Mouse (Mus musculus) midbrain, embryonic 11.5 days (tissue): Measurements from ENCODE around the gene Gm49510. TPM values are rescaled to one million over a fixed set of nuclear protein-coding genes. Genes with fewer than 3 reads are reported as not detected.

Experiments
- ATAC-seq: fragments of 200-750 bp; cut with Nextera tagmentation; 2 replicates; pipeline ENCODE4 v1.8.0; 2017; ENCODE audit warnings: moderate TSS enrichment, moderate library complexity; ENCODE audit not compliant: low FRiP score
- DNase-seq: peaks from one replicate; pipeline ENCODE4 v3.0.0; 2015; ENCODE audit warnings: low spot score; ENCODE audit errors: missing footprints
- H3K27ac ChIP-seq: fragments of 300-500 bp; sonication (generic); 2 replicates; pipeline ENCODE4 v1.5.1; 2014; ENCODE audit warnings: low read depth, low read length
- H3K27me3 ChIP-seq: fragments of 300-500 bp; sonication (generic); 2 replicates; pipeline ENCODE4 v1.6.1; 2014; ENCODE audit warnings: mild to moderate bottlenecking, low read length, moderate library complexity, mixed read lengths; ENCODE audit not compliant: control insufficient read depth, insufficient read depth
- H3K36me3 ChIP-seq: fragments of 300-500 bp; sonication (generic); 2 replicates; pipeline ENCODE4 v1.6.1; 2014; ENCODE audit warnings: mild to moderate bottlenecking, low read length, moderate library complexity, mixed read lengths; ENCODE audit not compliant: control insufficient read depth, insufficient read depth
- H3K4me1 ChIP-seq: fragments of 300-500 bp; sonication (generic); 2 replicates; pipeline ENCODE4 v1.6.1; 2014; ENCODE audit warnings: low read length; ENCODE audit not compliant: control insufficient read depth, insufficient read depth
- H3K4me2 ChIP-seq: fragments of 300-500 bp; sonication (generic); 2 replicates; pipeline ENCODE4 v1.6.1; 2014; ENCODE audit warnings: mild to moderate bottlenecking, moderate library complexity
- H3K4me3 ChIP-seq: fragments of 300-500 bp; sonication (generic); 2 replicates; pipeline ENCODE4 v1.5.1; 2014; ENCODE audit warnings: low read depth, low read length
- H3K9ac ChIP-seq: fragments of 300-500 bp; sonication (generic); 2 replicates; pipeline ENCODE4 v1.6.1; 2014; ENCODE audit warnings: low read length
- H3K9me3 ChIP-seq: fragments of 300-500 bp; sonication (generic); 2 replicates; pipeline ENCODE4 v1.6.1; 2016; ENCODE audit warnings: low read length; ENCODE audit not compliant: control insufficient read depth
- WGBS: fragments of 180-500 bp; shearing (Covaris S2); extraction: QIAGEN DNeasy Blood & Tissue Kit; methylation state at CpG from one replicate; pipeline ENCODE4 v1.1.7; 2014; 5-methylcytosine and 5-hydroxymethylcytosine counted together
- polyA plus RNA-seq: library from polyadenylated mRNA; unstranded; fragments of >200 nt; fragmentation: Nextera tagmentation; extraction: Ambion mirVana; gene quantifications from 2 replicates; pipeline ENCODE4 v1.2.1, GENCODE M21; 2014

The Gm49510 gene
- 0.11 TPM in 1 of 2 replicates, not detected in the other for polyA plus RNA-seq

DNA sequence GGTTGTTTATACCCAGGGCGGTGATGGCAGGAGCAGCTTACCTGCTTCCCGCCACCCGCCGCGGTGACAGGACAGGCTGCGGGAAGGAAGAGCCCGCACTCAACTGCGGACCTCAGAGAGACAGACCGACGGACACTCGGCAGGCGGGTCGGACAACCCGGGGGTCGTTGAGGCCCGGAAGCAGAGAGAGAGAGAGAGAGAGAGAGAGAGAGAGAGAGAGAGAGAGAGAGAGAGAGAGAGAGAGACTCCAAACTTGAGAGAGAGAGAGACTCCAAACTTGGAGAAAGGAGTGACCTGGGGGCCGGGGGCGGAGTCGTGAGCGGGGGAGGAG is at the start of gene Gm49510:
Gm49510 (plus strand) TSS at position 259 of the 331 bp plus-strand sequence.
- peak within 1 kb of the TSS; percentile 38 for H3K4me3 ChIP-seq
- no peaks in the 10 kb centered on the region for H3K9me3 ChIP-seq
- peaks cover 17% of the 10 kb centered on the region for H3K4me1 ChIP-seq
- peak within 1 kb of the TSS; percentile 76 for H3K4me2 ChIP-seq
- peak; percentile 88 for DNase-seq
- H3K27me3 ChIP-seq, result peaks cover 9% of the 10 kb centered on the region
- H3K9ac ChIP-seq, result peak within 1 kb of the TSS; percentile 50
- no peaks in the 10 kb centered on the region for H3K36me3 ChIP-seq
- H3K27ac ChIP-seq, result no peak within 1 kb of the TSS
- no peak for ATAC-seq
- under 1% methylated on average over 20 of the region's 20 CpGs for WGBS

DNA sequence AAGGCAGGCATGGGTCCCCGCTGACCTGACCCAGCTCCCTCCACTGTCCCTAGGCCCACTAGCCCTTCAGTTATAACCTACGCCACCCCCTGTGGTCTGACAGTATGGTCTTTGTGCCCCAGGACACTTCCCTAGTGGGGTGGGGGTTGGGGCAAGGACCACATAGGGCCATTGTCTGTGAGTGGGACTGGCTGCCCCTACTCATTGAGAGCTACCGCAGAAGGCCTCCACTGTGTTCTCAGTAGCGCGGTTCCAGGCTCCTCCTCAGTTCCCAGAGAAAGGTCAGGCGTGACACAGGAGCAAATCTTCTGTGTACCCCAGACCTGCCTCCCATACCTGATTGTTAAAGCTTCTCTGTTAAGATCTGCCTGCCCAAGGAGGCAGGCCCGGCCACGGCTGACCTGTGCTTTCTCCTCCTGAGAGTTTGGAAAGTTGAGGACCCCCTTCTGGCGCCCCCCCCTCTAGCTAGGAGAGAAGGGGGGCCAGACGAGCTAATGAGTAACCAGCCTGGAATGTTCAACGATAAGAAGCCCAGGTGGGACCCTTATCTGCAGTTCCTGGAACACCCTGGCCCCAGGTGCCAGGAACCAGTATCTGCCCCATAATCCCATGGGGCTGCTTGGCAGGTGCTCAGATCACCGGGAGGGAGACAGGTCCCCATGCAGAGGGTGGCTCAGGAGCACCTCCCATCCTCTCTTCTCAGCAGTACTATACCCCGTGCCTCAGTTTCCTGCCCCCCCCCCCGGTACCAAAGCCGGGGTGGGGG is 49.2 kb upstream of the Gm49510 start:
- Histone ChIP-seq H3K4me2 (no peak overlapping the region), H3K9ac (no peak overlapping the region), H3K27ac (no peak overlapping the region), H3K9me3 (no peaks in the 10 kb centered on the region), H3K4me1 (no peaks in the 10 kb centered on the region), H3K4me3 (no peak overlapping the region), H3K36me3 (no peaks in the 10 kb centered on the region), H3K27me3 (no peaks in the 10 kb centered on the region)
- ATAC-seq (no peak), DNase-seq (no peak)
- WGBS, result 73% methylated on average over 15 of the region's 15 CpGs

DNA sequence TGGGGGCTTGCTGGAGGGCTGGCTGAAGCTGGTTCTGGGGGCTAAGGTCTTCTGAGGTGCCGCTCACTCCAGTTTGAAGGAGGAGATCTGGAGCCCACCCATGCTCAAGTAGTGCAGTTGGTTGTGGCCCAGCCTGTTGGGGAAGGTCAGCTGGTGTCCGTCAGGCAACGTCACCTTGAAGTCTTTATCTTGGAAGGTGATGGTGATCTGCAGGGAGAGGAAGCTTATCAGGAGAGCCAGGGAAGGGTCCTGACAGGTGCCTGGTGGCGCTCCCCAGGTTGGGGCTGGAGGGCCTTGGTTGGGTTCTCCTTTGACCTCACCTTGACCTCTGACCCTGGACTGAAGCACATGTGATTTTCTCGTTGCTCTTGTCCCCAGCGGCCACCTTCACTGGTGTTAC is 48.5 kb upstream of the Gm49510 start:
- no peak for ATAC-seq
- Histone ChIP-seq H3K9ac (no peak overlapping the region), H3K27ac (no peak overlapping the region), H3K4me2 (no peak overlapping the region), H3K9me3 (no peaks in the 10 kb centered on the region), H3K4me1 (no peaks in the 10 kb centered on the region), H3K27me3 (no peaks in the 10 kb centered on the region), H3K36me3 (no peaks in the 10 kb centered on the region), H3K4me3 (no peak overlapping the region)
- no peak for DNase-seq
- 73% methylated on average over 6 of the region's 6 CpGs for WGBS

DNA sequence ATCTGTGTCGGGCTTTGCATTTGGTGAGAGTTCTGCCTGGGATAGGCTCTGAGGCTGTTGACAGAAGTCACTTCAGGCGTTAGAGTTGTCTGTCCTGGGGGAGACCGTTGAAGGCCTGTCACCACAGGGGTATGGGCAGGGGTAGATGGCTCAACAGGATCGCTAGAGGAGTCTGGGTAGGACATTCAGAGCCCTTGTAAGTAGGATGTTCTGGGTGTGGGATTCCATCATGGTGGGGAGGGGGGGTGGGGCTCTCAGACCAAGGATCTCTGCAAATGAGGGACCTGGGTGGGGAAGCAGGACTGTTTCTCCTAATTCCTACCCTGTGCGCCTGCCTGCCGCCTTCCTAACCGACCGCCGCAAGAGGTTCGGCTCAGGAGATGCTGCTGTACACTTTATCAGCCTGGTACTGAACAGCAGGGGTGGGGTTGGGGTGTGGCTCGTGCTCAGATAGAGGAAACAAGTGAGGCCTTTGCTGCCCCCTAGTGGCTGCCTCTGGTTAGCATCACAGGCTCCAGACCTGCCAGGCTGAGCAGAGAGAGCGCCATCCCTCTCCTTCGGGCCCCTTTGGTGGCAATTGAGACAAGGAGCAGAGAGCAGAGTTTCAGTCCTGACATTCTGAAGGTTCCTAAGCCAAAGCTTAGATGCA is 47.8 kb upstream of the Gm49510 start:
- H3K27me3 ChIP-seq, result no peaks in the 10 kb centered on the region; the same call in 1 of the 2 replicates
- H3K36me3 ChIP-seq, result no peaks in the 10 kb centered on the region
- H3K4me1 ChIP-seq, result no peaks in the 10 kb centered on the region
- WGBS, result 16% methylated on average over 13 of the region's 13 CpGs
- DNase-seq (peak; percentile 99), ATAC-seq (peak; percentile 71)
- H3K9ac ChIP-seq, result no peak overlapping the region
- no peaks in the 10 kb centered on the region for H3K9me3 ChIP-seq
- H3K4me2 ChIP-seq, result no peak overlapping the region
- no peak overlapping the region for H3K4me3 ChIP-seq
- H3K27ac ChIP-seq, result no peak overlapping the region

DNA sequence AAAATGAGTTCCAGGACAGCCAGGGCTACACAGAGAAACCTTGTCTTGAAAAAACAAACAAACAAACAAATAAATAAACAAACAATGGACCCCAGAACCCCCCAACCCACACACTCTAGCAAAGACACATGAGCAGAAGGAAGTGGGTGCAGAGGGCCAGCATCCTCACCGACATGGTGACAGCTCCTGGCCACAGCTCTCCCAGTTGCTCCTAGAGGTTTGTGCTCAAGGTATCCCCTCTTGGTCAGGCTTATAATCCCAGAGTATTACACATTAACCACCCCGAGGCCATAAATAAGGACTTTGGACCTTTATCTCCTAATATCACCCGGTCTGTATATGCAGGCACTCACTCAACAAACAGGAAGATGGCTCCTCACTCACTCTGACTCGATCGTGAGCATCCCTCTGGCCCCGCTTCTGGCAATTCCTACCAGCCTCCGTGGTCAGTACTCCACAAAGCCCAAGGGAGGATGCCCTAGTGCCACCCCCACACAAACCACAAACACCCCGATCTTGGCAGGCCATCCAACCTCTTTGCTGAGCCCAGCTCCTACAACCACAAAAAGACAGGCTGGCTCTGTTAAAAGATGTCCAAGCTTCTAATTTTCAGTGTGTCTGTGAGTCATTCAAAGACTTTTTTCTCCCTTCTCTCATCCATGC is 44.0 kb upstream of the Gm49510 start, which contains the start of gene Lgals2:
Lgals2 (minus strand) TSS at position 227 of the 663 bp plus-strand sequence.
- Histone ChIP-seq H3K9ac (no peak within 1 kb of the TSS), H3K9me3 (no peaks in the 10 kb centered on the region), H3K27ac (no peak within 1 kb of the TSS), H3K27me3 (no peaks in the 10 kb centered on the region; the same call in 1 of the 2 replicates), H3K36me3 (no peaks in the 10 kb centered on the region), H3K4me3 (no peak within 1 kb of the TSS), H3K4me2 (no peak within 1 kb of the TSS), H3K4me1 (no peaks in the 10 kb centered on the region)
- no peak for ATAC-seq
- 75% methylated on average over 8 of the region's 8 CpGs for WGBS
- DNase-seq, result no peak

DNA sequence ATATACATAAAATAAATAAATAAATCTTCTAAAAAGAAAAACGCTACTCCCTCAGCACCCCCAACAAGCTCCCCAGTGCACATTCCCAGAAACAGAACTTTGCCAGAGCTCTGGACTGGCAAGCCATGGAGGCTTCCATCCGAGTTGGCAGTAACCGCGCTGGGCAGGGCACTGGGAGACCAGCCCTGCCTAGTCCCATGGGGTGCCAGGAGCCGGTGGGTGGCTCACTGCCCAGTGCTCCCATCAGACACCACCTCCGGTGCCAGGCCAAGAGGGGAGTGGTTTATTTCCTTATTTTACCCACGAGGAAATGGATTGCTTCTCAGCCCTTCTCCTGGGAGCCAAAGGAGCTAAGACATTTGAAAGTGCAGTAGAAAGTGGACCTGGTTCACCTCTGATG is 42.5 kb upstream of the Gm49510 start:
- ATAC-seq (no peak), DNase-seq (no peak)
- H3K9ac ChIP-seq, result no peak overlapping the region
- no peak overlapping the region for H3K27ac ChIP-seq
- H3K27me3 ChIP-seq, result no peaks in the 10 kb centered on the region; the same call in 1 of the 2 replicates
- H3K9me3 ChIP-seq, result no peaks in the 10 kb centered on the region
- no peaks in the 10 kb centered on the region for H3K4me1 ChIP-seq
- H3K36me3 ChIP-seq, result no peaks in the 10 kb centered on the region
- H3K4me3 ChIP-seq, result no peak overlapping the region
- 88% methylated on average over 7 of the region's 7 CpGs for WGBS
- H3K4me2 ChIP-seq, result no peak overlapping the region

DNA sequence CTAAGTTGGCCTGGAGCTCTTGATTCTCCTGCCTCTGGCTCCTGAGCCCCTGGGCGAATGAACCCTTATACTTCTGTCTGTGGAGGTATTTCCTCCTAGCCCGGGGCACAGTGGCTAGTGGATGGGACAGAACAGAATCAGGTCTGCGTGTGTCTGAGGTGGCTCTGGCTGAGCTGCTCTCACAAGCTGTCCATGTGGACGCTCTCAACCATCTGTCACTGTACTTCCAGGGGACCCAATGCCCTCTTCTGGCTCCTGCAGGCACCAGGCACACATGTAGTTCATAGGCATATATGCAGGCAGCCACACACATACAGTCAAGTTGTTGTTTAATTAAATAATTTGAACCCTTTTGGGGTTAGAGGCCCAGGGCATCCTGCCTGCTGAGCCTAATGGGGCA is 40.2 kb upstream of the Gm49510 start:
- WGBS, result 80% methylated on average over 4 of the region's 4 CpGs
- Histone ChIP-seq H3K4me3 (no peak overlapping the region), H3K27me3 (no peaks in the 10 kb centered on the region; the same call in 1 of the 2 replicates), H3K36me3 (no peaks in the 10 kb centered on the region), H3K9ac (no peak overlapping the region), H3K4me2 (no peak overlapping the region), H3K9me3 (no peaks in the 10 kb centered on the region), H3K4me1 (no peaks in the 10 kb centered on the region), H3K27ac (no peak overlapping the region)
- ATAC-seq (no peak), DNase-seq (no peak)

DNA sequence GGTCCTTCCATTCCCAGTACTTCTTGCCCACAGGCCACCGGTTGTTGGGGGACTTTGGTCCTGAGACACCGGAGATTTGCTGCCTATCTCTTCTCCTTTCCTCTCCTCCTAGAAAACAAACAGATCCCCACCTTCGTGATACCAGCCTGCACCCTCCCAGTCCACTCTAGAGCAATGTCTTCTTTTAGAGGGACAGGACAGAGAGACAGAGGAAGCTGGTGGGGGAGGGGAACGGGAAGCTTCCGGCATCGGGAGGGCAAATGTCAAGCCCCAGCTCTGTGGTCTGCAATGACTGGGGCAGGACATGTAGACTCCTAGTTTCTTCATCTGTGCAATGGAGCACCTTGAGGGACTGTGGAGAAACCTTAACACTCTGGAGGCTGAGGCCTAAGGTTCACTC is 39.8 kb upstream of the Gm49510 start:
- ATAC-seq, result no peak
- no peaks in the 10 kb centered on the region for H3K9me3 ChIP-seq
- H3K27ac ChIP-seq, result no peak overlapping the region
- H3K27me3 ChIP-seq, result no peaks in the 10 kb centered on the region; the same call in 1 of the 2 replicates
- H3K4me2 ChIP-seq, result no peak overlapping the region
- no peak overlapping the region for H3K4me3 ChIP-seq
- no peak for DNase-seq
- no peak overlapping the region for H3K9ac ChIP-seq
- no peaks in the 10 kb centered on the region for H3K4me1 ChIP-seq
- WGBS, result 79% methylated on average over 6 of the region's 6 CpGs
- no peaks in the 10 kb centered on the region for H3K36me3 ChIP-seq

DNA sequence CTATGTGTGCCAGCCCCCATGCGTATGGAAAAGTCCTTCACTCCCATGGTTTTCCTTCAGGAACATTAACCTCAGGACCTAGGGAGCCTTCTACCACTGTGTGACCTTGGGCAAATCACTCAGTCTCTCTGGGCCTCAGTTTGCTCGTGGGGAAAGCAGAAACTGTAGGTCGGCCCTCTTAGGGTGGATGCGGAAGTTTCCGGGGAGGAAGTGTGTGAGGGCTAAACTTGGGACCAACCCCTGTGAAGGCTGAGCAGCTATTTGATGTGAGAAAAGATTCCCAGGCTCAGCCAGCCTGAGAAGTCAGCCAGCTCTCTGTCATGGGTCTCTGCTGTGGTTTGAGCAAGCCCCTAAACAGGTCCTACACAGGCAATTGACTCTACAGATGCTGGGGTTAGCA is 37.2 kb upstream of the Gm49510 start:
- Histone ChIP-seq H3K9me3 (no peaks in the 10 kb centered on the region), H3K36me3 (no peaks in the 10 kb centered on the region), H3K9ac (no peak overlapping the region), H3K4me3 (no peak overlapping the region), H3K27me3 (no peaks in the 10 kb centered on the region), H3K4me1 (no peaks in the 10 kb centered on the region), H3K27ac (no peak overlapping the region), H3K4me2 (no peak overlapping the region)
- DNase-seq (no peak), ATAC-seq (no peak)
- 86% methylated on average over 5 of the region's 5 CpGs for WGBS
